Comparison of ENCODE assay signal across 8 mouse cellular contexts in the genomic region with DNA sequence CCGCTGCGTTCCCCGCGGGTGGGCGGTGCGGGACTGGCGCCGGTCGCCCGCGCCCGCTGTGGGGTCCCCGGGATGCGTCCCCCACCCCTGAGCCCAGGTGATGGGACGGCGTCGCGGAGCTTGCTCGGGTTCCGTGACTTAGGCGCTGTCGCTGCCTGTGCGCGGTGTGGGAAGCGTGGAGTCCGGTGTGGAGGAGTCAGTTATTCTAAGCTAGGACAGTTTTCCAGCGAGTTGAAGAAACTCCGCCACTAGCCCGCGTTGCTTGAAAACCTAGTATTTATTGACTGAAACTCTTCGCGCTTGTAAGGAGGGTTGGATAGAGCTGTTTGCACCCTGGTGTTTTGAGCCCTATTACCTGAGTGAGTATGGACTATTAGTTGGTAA. TPM values are rescaled to one million over a fixed set of nuclear protein-coding genes. Genes with fewer than 3 reads are reported as not detected.
A peak's percentile ranks its signal among the peaks of the same experiment; 100 is the strongest.
DNase-seq lines count a peak whose midpoint lies in the region; ATAC-seq and TF ChIP-seq lines count a peak whose summit lies in the region.

No protein-coding gene starts in this region.

- CTCF ChIA-PET in Patski (lab: Charles Lee), result interaction anchor here (0.9 to 3.0 kb wide), 3 partner anchors 26 to 80 kb away, joined by 3 to 9 read pairs (median 5); no protein-coding TSS in a partner anchor

- TF ChIP-seq CTCF in Patski (IDR thresholded peaks at IDR 0.05), result no peak

- DNase-seq in layer of hippocampus, adult 9-11 months, result peak; percentile 9
- DNase-seq in layer of hippocampus, postnatal 25 days (ENCODE audit: extremely low spot score in 1 of 2, low spot score in 1 of 2), result no peak
- no peak for DNase-seq in Patski (ENCODE audit: low read depth, low spot score)
- DNase-seq in ovary, postnatal 10 days (ENCODE audit: low spot score), result no peak
- DNase-seq in cerebellum, adult 9-10 months, result no peak
- no peak for DNase-seq in left cerebral cortex, adult 11 months (ENCODE audit: low spot score)

- H3K4me1 ChIP-seq in erythroblast, embryonic 14.5 days (ENCODE audit: control insufficient read depth), result peaks cover 31% of the 10 kb centered on the region
- peaks cover 9% of the 10 kb centered on the region for H3K4me1 ChIP-seq in limb, embryonic 15.5 days

- H3K36me3 ChIP-seq in erythroblast, embryonic 14.5 days (ENCODE audit: control insufficient read depth), result peaks cover 5% of the 10 kb centered on the region
- 0 out of 2 replicates have a peak, but pooled peaks cover 3% of the 10 kb centered on the region for H3K36me3 ChIP-seq in limb, embryonic 15.5 days

- H3K27me3 ChIP-seq in Patski, result no peaks in the 10 kb centered on the region
- no peaks in the 10 kb centered on the region for H3K27me3 ChIP-seq in erythroblast, embryonic 14.5 days (ENCODE audit: control insufficient read depth)
- H3K27me3 ChIP-seq in limb, embryonic 15.5 days, result no peaks in the 10 kb centered on the region

- H3K9ac ChIP-seq in limb, embryonic 15.5 days, result peak overlapping the region; percentile 59

- H3K27ac ChIP-seq in limb, embryonic 15.5 days, result peak overlapping the region; percentile 65

- peak overlapping the region; percentile 64 for H3K4me2 ChIP-seq in limb, embryonic 15.5 days

- peak overlapping the region; percentile 97 for H3K4me3 ChIP-seq in erythroblast, embryonic 14.5 days (replicated peaks)
- peak overlapping the region; percentile 85 for H3K4me3 ChIP-seq in limb, embryonic 15.5 days

- in situ Hi-C loops in Patski (cut with MboI; ENCODE audit: low pct_unique_long_range_greater_than_20kb), result no loop called here

- no peaks in the 10 kb centered on the region for H3K9me3 ChIP-seq in erythroblast, embryonic 14.5 days (ENCODE audit: control insufficient read depth, low read length)
- H3K9me3 ChIP-seq in limb, embryonic 15.5 days, result no peaks in the 10 kb centered on the region

- ATAC-seq in Patski, result peak; percentile 24
- ATAC-seq in limb, embryonic 15.5 days (ENCODE audit: insufficient number of reproducible peaks, low FRiP score, low TSS enrichment, low read depth), result no peak; the same call in 1 of the 2 replicates

- WGBS in limb, embryonic 15.5 days, result under 1% methylated on average over 30 of the region's 32 CpGs

- POLR2A ChIA-PET in Patski (lab: Charles Lee), result no interaction called here

RNA-seq across cellular contexts. Expression of a gene that starts 0.6 kb away (rescaled TPM):
- total RNA-seq in layer of hippocampus, postnatal 25 days (2021), result 1 to 10 TPM; 9.1 to 9.4 TPM
- polyA plus RNA-seq in Patski (2021), result 2.2 TPM
- 0.04 TPM in 2 replicates for polyA plus RNA-seq in erythroblast, embryonic 14.5 days (2012)
- polyA plus RNA-seq in limb, embryonic 15.5 days (2015; fragmentation: Nextera tagmentation; extraction: Ambion mirVana), result 2.1 and 2.8 TPM in 2 replicates

RNA-seq across cellular contexts. Expression of a gene that starts 0.8 kb away (rescaled TPM):
- 10 to 100 TPM; 64.1 to 70.2 TPM for total RNA-seq in layer of hippocampus, postnatal 25 days (2021)
- polyA plus RNA-seq in Patski (2021), result 23.4 TPM
- 0.73 and 0.83 TPM in 2 replicates for polyA plus RNA-seq in erythroblast, embryonic 14.5 days (2012)
- polyA plus RNA-seq in limb, embryonic 15.5 days (2015; fragmentation: Nextera tagmentation; extraction: Ambion mirVana), result 25.4 and 26.3 TPM in 2 replicates

Comparison
In these comparisons a context has a peak if more than half of its experiments do, and no peak if none do; other contexts are left out.
1. RNA of a gene that starts 0.8 kb away (polyA plus RNA-seq): 25.4 to 26.3 TPM in limb, embryonic 15.5 days and 23.4 TPM in Patski (single experiment); 0.73 to 0.83 TPM in erythroblast, embryonic 14.5 days; every median in the first group is over 10 times any median in the second.